Mouse (Mus musculus) neural tube, embryonic 13.5 days (tissue): ENCODE results near the gene Kin. TPM values are rescaled to one million over a fixed set of nuclear protein-coding genes. Genes with fewer than 3 reads are reported as not detected.

Experiments
- ATAC-seq: fragments of 200-750 bp; cut with Nextera tagmentation; 2 replicates; pipeline ENCODE4 v1.8.0; 2017; ENCODE audit warnings: low read depth, mild to moderate bottlenecking, moderate TSS enrichment, moderate library complexity
- H3K27ac ChIP-seq: fragments of 300-500 bp; sonication (generic); replicated peaks from 2 replicates; pipeline ENCODE4 v1.5.1; 2015; ENCODE audit warnings: moderate library complexity, mild to moderate bottlenecking, inconsistent platforms
- H3K27me3 ChIP-seq: fragments of 300-500 bp; sonication (generic); 2 replicates; pipeline ENCODE4 v1.6.1; 2015; ENCODE audit warnings: mild to moderate bottlenecking, inconsistent platforms
- H3K36me3 ChIP-seq: fragments of 300-500 bp; sonication (generic); 2 replicates; pipeline ENCODE4 v1.6.1; 2015; ENCODE audit warnings: mild to moderate bottlenecking, inconsistent platforms
- H3K4me1 ChIP-seq: fragments of 300-500 bp; sonication (generic); replicated peaks from 2 replicates; pipeline ENCODE4 v1.6.1; 2015; ENCODE audit warnings: inconsistent platforms
- H3K4me2 ChIP-seq: fragments of 300-500 bp; sonication (generic); 2 replicates; pipeline ENCODE4 v1.6.1; 2015; ENCODE audit warnings: inconsistent platforms, mild to moderate bottlenecking, moderate library complexity
- H3K4me3 ChIP-seq: fragments of 300-500 bp; sonication (generic); 2 replicates; pipeline ENCODE4 v1.5.1; 2015; ENCODE audit warnings: mild to moderate bottlenecking, inconsistent platforms
- H3K9ac ChIP-seq: fragments of 300-500 bp; sonication (generic); 2 replicates; pipeline ENCODE4 v1.6.1; 2015; ENCODE audit warnings: moderate library complexity, mild to moderate bottlenecking, inconsistent platforms
- H3K9me3 ChIP-seq: fragments of 300-500 bp; sonication (generic); 2 replicates; pipeline ENCODE4 v1.6.1; 2016; ENCODE audit warnings: inconsistent platforms
- WGBS: fragments of 180-500 bp; shearing (Covaris S2); methylation state at CpG from one replicate; pipeline ENCODE4 v1.1.7; 2015; 5-methylcytosine and 5-hydroxymethylcytosine counted together
- polyA plus RNA-seq: library from polyadenylated mRNA; unstranded; fragments of >200 nt; fragmentation: Nextera tagmentation; extraction: Ambion mirVana; gene quantifications from 2 replicates; pipeline ENCODE4 v1.2.1, GENCODE M21; 2015

The Kin gene
- polyA plus RNA-seq, 1 experiment from 2014 or later: 34.4 TPM

DNA sequence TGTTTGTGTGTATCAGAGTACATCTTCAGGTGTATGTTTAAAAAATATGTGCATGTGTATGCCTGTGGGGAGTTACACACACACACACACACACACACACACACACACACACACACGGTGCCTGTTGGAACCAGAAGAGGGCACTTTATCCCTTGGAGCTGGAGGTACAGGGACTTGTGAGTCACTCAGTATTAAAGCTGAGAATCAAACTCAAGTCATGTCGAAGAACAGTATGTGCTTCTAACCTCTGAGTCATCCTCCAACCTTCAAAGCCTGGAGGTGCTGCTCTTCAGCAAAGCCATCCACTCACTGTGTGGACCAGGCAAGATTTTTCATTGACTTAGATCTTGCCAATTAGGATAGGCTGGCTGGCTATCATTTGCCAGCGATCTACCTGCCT, 41.4 kb downstream of the Kin start:
- ATAC-seq: no peak
- Histone ChIP-seq H3K4me3 (no peak overlapping the region), H3K27ac (no peak overlapping the region), H3K36me3 (no peaks in the 10 kb centered on the region), H3K4me2 (no peak overlapping the region), H3K9ac (no peak overlapping the region), H3K9me3 (no peaks in the 10 kb centered on the region; the same call in 1 of the 2 replicates), H3K27me3 (no peaks in the 10 kb centered on the region), H3K4me1 (no peaks in the 10 kb centered on the region)
- WGBS: 72% methylated on average over 3 of the region's 3 CpGs

DNA sequence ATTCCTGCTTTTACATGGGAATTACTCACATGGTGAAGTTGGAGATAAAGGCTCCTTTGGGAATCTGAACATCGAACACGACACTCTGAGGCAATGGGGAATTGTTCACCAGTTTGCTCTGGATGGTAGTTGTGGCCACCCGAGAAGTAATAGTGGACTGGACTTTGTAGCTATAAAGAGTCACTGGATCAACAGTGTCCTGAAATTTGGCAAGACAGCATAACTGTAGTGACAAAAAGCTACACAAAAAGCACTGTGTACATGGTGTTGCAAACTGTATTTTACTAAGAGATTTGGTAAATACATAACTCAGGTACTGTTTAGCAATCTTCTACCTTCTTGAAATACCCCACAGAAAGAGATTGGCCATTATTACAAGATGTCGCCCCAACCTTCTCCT, 45.7 kb downstream of the Kin start:
- WGBS: 91% methylated on average over 4 of the region's 4 CpGs
- no peak overlapping the region for H3K4me2 ChIP-seq
- H3K4me3 ChIP-seq: no peak overlapping the region
- no peaks in the 10 kb centered on the region for H3K36me3 ChIP-seq
- H3K27ac ChIP-seq: no peak overlapping the region
- no peaks in the 10 kb centered on the region for H3K27me3 ChIP-seq
- ATAC-seq: no peak
- no peak overlapping the region for H3K9ac ChIP-seq
- H3K4me1 ChIP-seq: no peaks in the 10 kb centered on the region
- no peaks in the 10 kb centered on the region for H3K9me3 ChIP-seq

DNA sequence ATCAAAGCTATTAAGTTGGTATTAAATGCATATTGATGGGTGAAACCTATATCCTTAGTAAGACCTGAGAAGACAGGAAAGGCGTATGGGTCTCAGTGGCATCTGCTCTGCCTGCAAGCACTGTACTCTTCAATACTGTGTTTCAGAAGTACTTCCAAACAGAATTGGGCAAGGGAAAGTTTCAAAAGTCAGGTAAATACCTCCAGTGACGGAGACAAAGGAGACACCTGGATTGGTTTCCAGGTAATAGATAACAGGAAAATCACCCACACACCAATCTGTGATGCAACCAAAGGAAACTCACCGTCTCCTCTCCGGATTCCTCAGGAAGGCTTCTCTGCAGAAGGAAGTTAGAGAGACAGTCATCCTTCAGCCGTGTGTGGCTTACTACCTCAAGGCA, 47.1 kb downstream of the Kin start:
- Histone ChIP-seq H3K27me3 (no peaks in the 10 kb centered on the region), H3K4me2 (no peak overlapping the region), H3K9ac (no peak overlapping the region), H3K36me3 (no peaks in the 10 kb centered on the region), H3K9me3 (no peaks in the 10 kb centered on the region), H3K27ac (no peak overlapping the region), H3K4me3 (no peak overlapping the region), H3K4me1 (no peaks in the 10 kb centered on the region)
- 93% methylated on average over 5 of the region's 5 CpGs for WGBS
- ATAC-seq: no peak

DNA sequence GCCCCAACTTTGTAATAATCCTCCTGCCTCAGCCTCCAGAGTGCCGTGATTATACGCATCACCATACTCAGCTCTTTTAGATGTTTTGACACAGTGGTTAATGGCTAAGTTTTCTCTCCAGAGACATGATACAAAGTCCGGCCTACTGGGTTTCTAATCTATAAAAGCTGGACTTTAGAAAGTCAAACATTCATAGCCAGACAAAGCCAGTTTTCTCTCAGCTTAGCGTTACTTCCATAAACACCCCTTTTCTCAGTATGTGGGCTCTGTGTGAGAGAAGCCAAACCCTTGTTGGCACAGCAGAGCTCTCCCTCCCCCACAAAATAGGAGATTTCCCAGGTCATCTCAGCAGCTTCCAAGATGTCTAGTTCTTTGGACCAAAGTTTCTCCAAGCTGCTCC, 48.2 kb downstream of the Kin start:
- no peak overlapping the region for H3K27ac ChIP-seq
- H3K4me1 ChIP-seq: no peaks in the 10 kb centered on the region
- no peak overlapping the region for H3K4me3 ChIP-seq
- no peak for ATAC-seq
- no peak overlapping the region for H3K4me2 ChIP-seq
- H3K9me3 ChIP-seq: no peaks in the 10 kb centered on the region
- WGBS: 83% methylated on average over 4 of the region's 4 CpGs
- no peaks in the 10 kb centered on the region for H3K36me3 ChIP-seq
- no peaks in the 10 kb centered on the region for H3K27me3 ChIP-seq
- no peak overlapping the region for H3K9ac ChIP-seq

DNA sequence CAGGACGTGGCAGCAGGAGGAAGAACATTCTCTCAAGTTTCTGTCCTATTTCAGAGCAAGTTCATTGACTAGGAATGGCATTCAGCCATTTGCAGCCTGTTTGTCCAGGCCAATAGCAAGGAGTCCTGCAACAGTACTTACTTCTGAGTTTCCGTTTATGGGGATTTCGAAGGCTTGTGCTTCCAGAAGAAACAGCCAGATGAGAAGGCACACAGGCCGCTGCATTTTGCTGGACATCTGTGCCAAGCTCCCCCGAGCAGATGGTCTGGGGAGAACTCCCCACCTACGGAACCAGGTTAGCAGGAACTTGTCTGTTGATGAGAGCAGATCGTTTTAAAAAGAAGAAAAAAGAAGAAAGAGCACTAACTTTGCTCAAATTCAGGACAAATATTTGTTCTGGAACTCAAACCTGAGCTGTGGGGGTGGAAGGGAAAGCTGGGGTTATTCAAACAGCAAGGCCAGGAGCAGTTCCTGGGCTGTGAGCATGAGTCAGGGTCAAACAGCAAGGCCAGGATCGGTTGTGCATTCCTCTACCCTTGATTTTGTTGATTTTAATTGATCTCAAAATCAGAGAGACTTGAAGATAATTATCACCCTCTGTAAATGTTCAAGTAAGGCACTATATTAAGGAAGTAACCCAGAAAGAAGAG, 50.1 kb downstream of the Kin start:
- no peak overlapping the region for H3K4me3 ChIP-seq
- no peak for ATAC-seq
- H3K4me2 ChIP-seq: no peak overlapping the region
- 73% methylated on average over 8 of the region's 8 CpGs for WGBS
- H3K27me3 ChIP-seq: no peaks in the 10 kb centered on the region
- no peak overlapping the region for H3K27ac ChIP-seq
- no peaks in the 10 kb centered on the region for H3K36me3 ChIP-seq
- H3K9ac ChIP-seq: no peak overlapping the region
- no peaks in the 10 kb centered on the region for H3K9me3 ChIP-seq
- H3K4me1 ChIP-seq: no peaks in the 10 kb centered on the region

DNA sequence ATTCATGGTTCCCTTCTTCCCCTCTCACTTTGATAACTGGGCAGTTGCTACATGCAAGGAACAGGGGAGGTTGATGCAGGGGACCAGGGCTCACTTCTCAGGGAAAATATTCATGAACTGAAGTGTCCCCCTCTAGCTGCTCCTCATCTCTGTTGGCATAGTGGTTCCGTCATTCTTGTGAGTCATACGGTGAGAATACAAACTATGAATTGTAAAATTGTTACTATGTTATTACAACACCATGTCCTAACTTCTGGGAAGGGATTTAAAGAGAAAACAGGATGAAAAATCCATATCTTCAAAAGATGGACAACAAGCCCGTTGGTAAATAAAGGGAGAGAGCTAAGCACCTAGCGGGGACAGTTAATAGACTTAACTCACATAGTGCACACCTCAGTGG, 50.9 kb downstream of the Kin start, which contains the start of gene Itih2:
Gene Itih2 (minus strand): TSS at position 101 of the 400 bp plus-strand sequence.
- no peaks in the 10 kb centered on the region for H3K27me3 ChIP-seq
- no peak within 1 kb of the TSS for H3K4me3 ChIP-seq
- H3K4me2 ChIP-seq: no peak within 1 kb of the TSS
- 93% methylated on average over 4 of the region's 4 CpGs for WGBS
- H3K9me3 ChIP-seq: no peaks in the 10 kb centered on the region
- H3K36me3 ChIP-seq: no peaks in the 10 kb centered on the region
- no peak within 1 kb of the TSS for H3K9ac ChIP-seq
- H3K27ac ChIP-seq: no peak within 1 kb of the TSS
- no peak for ATAC-seq
- H3K4me1 ChIP-seq: no peaks in the 10 kb centered on the region

DNA sequence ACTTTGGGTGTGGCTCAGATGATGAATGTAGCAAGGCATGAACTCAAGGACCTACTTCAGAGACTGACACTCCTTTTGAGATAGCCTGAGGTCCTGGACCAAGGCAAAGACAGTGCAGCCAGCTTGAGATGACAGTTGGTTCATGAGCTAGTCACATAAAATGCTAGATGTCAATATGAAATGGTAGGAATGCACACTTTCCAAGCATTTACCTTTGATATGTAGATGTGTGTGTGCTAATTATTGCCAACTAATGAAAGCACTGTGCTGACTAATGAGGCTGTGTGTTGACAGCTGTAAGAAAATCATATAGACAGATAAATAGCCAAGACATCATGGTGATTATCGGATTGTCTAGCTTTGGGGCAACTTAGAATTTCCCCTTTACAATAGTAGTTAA, 51.7 kb downstream of the Kin start:
- H3K27me3 ChIP-seq: no peaks in the 10 kb centered on the region
- H3K4me2 ChIP-seq: no peak overlapping the region
- no peaks in the 10 kb centered on the region for H3K9me3 ChIP-seq
- no peak for ATAC-seq
- H3K4me1 ChIP-seq: no peaks in the 10 kb centered on the region
- no peak overlapping the region for H3K9ac ChIP-seq
- no peak overlapping the region for H3K4me3 ChIP-seq
- no peaks in the 10 kb centered on the region for H3K36me3 ChIP-seq
- no peak overlapping the region for H3K27ac ChIP-seq
- WGBS: 86% methylated on average over 1 of the region's 1 CpGs

DNA sequence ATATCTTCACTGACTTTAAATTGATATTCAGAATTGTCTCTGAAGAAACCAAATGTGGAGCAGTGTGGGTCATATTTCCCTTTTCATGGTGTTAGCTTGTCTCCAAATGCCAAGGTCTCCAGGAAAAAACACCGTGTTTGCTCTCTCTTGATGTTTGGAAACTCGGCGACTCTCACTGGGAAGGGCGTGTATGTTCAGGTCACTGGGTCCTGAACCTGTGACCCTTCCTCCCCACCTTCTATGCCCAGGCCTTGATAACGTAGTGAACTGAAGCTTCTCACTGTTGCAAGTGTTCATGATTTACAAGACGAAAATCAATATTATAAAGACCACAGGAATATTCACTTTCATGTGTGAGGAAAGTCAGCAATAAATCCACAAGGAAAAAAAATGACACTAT, 53.5 kb downstream of the Kin start:
- H3K9me3 ChIP-seq: no peaks in the 10 kb centered on the region
- H3K9ac ChIP-seq: no peak overlapping the region
- H3K4me2 ChIP-seq: no peak overlapping the region
- H3K4me1 ChIP-seq: no peaks in the 10 kb centered on the region
- no peak for ATAC-seq
- no peak overlapping the region for H3K27ac ChIP-seq
- H3K27me3 ChIP-seq: no peaks in the 10 kb centered on the region; the same call in 1 of the 2 replicates
- H3K36me3 ChIP-seq: no peaks in the 10 kb centered on the region
- H3K4me3 ChIP-seq: no peak overlapping the region
- 77% methylated on average over 6 of the region's 6 CpGs for WGBS

DNA sequence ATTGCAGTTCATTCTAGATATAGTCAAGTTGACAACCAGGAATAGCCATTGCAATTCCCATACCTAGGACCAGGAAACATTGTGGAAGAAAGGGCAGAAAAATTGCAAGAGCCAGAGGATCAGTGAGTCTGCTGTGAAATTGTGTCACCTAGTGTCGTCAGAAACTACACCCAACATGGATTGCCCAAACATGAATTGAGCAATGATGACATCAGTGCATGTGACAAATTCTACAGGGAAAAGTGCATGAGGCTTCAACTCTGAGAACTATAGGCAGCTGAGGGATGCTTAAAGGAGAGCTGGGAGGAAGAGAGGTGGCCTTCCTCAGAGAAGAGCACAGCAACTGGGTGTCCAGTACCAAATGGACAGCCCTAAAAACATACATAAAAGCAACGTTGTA, 56.9 kb downstream of the Kin start:
- Histone ChIP-seq H3K27me3 (peaks cover 7% of the 10 kb centered on the region), H3K27ac (no peak overlapping the region), H3K9me3 (no peaks in the 10 kb centered on the region), H3K4me3 (no peak overlapping the region), H3K9ac (no peak overlapping the region), H3K4me2 (no peak overlapping the region), H3K36me3 (no peaks in the 10 kb centered on the region), H3K4me1 (no peaks in the 10 kb centered on the region)
- ATAC-seq: no peak
- WGBS: 80% methylated on average over 2 of the region's 2 CpGs

DNA sequence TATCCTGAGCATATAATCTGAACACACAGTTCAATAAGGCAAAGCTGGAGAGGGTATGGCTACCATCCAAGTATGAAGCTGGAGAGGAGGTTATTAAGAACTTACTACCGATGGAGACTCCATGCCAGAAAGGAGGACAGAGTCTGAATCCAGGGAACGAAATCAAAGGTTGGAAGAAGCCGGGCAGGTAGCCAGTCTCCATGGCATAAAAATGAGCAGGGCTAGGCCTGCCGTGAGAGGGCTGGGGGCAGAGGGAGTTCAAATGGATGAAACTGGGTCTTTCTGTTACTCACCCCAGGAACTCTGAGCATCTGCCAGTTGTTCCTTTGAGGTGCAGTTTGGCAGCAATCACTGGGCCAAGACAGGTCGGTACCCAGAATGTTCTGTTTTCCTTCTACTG, 60.1 kb downstream of the Kin start:
- Histone ChIP-seq H3K27me3 (peaks cover 10% of the 10 kb centered on the region), H3K27ac (no peak overlapping the region), H3K4me3 (no peak overlapping the region), H3K4me2 (no peak overlapping the region), H3K36me3 (no peaks in the 10 kb centered on the region), H3K9me3 (no peaks in the 10 kb centered on the region), H3K4me1 (no peaks in the 10 kb centered on the region), H3K9ac (no peak overlapping the region)
- 74% methylated on average over 5 of the region's 5 CpGs for WGBS
- no peak for ATAC-seq

Other genes starting within 250 kb of the Kin start
- 0.29 TPM in 1 of 2 replicates, not detected in the other for gene 4930412O13Rik, start 199.3 kb upstream of the Kin start, polyA plus RNA-seq
- 1.1 TPM in 1 of 2 replicates, not detected in the other for gene 9230102O04Rik, start 191.1 kb upstream of the Kin start, polyA plus RNA-seq
- gene Gata3, start 190.6 kb upstream of the Kin start, polyA plus RNA-seq: 10.1 and 12.4 TPM in 2 replicates
- gene Taf3, start 32.0 kb upstream of the Kin start, polyA plus RNA-seq: 14.2 and 14.6 TPM in 2 replicates
- gene Atp5c1, start 83 bp upstream of the Kin start, polyA plus RNA-seq: 532 and 575 TPM in 2 replicates
- 2.0 and 2.2 TPM in 2 replicates for gene Itih2, start 50.8 kb downstream of the Kin start, polyA plus RNA-seq
- 8.4 and 8.9 TPM in 2 replicates for gene Itih5, start 73.0 kb downstream of the Kin start, polyA plus RNA-seq